ENCODE assay signal across 23 mouse cellular contexts in genomic region chr1:30721519-30721918, GRCm38 (mm10).
DNase-seq lines count a peak whose midpoint lies in the region; ATAC-seq and TF ChIP-seq lines count a peak whose summit lies in the region.
"Had no signal": no experiment of that assay in that cellular context is flagged by ENCODE, and none has a peak within 500 bp of the region (broad histone marks: within the 10 kb centered on the region; RNA-seq: fewer than 3 reads in every experiment).

No protein-coding gene starts in this region.

- H3K4me1 ChIP-seq in hindbrain, postnatal 0 days (ENCODE audit: insufficient read depth, low read length): no peaks in the 10 kb centered on the region
- H3K4me1 ChIP-seq in hindbrain, embryonic 16.5 days (ENCODE audit: control insufficient read depth, insufficient read depth, low read depth, low read length): no peaks in the 10 kb centered on the region
- no peaks in the 10 kb centered on the region for H3K4me1 ChIP-seq in midbrain, embryonic 11.5 days (ENCODE audit: control insufficient read depth, insufficient read depth, low read length)
- H3K4me1 ChIP-seq in midbrain, postnatal 0 days (ENCODE audit: insufficient read depth, low read length): no peaks in the 10 kb centered on the region

- 36% methylated on average over 2 of the region's 2 CpGs for WGBS in hindbrain, postnatal 0 days
- 36% methylated on average over 2 of the region's 2 CpGs for WGBS in hindbrain, embryonic 16.5 days
- 71% methylated on average over 2 of the region's 2 CpGs for WGBS in midbrain, embryonic 11.5 days
- WGBS in midbrain, postnatal 0 days: 54% methylated on average over 2 of the region's 2 CpGs

- no peak overlapping the region for H3K4me2 ChIP-seq in hindbrain, postnatal 0 days (ENCODE audit: low read depth, low read length)
- H3K4me2 ChIP-seq in hindbrain, embryonic 16.5 days (ENCODE audit: low read length): no peak overlapping the region
- no peak overlapping the region for H3K4me2 ChIP-seq in midbrain, embryonic 11.5 days
- no peak overlapping the region for H3K4me2 ChIP-seq in midbrain, postnatal 0 days (ENCODE audit: low read depth, low read length, poor library complexity, severe bottlenecking)

- H3K27me3 ChIP-seq in hindbrain, postnatal 0 days (ENCODE audit: insufficient read depth, low read length): no peaks in the 10 kb centered on the region
- H3K27me3 ChIP-seq in hindbrain, embryonic 16.5 days (replicated peaks; ENCODE audit: control insufficient read depth, insufficient read depth, low read length): no peaks in the 10 kb centered on the region
- no peaks in the 10 kb centered on the region for H3K27me3 ChIP-seq in midbrain, embryonic 11.5 days (ENCODE audit: control insufficient read depth, insufficient read depth, low read length)
- H3K27me3 ChIP-seq in midbrain, postnatal 0 days (ENCODE audit: insufficient read depth, low read length): no peaks in the 10 kb centered on the region
- H3K27me3 ChIP-seq: CH12.LX, Patski had no signal

- no peak overlapping the region for H3K27ac ChIP-seq in hindbrain, postnatal 0 days
- no peak overlapping the region for H3K27ac ChIP-seq in hindbrain, embryonic 16.5 days (ENCODE audit: low read depth, low read length)
- peak overlapping the region; percentile 72 for H3K27ac ChIP-seq in layer of hippocampus, adult 2 months
- H3K27ac ChIP-seq in midbrain, embryonic 11.5 days (ENCODE audit: low read depth, low read length): no peak overlapping the region
- no peak overlapping the region for H3K27ac ChIP-seq in midbrain, postnatal 0 days (ENCODE audit: low read depth, low read length)

- H3K9ac ChIP-seq in hindbrain, postnatal 0 days (replicated peaks; ENCODE audit: low read length): no peak overlapping the region
- no peak overlapping the region for H3K9ac ChIP-seq in hindbrain, embryonic 16.5 days (ENCODE audit: low read depth, low read length)
- H3K9ac ChIP-seq in midbrain, embryonic 11.5 days (ENCODE audit: low read length): no peak overlapping the region
- H3K9ac ChIP-seq in midbrain, postnatal 0 days (replicated peaks; ENCODE audit: low read length, poor library complexity, severe bottlenecking): no peak overlapping the region

- no peak overlapping the region for H3K4me3 ChIP-seq in hindbrain, postnatal 0 days (ENCODE audit: low read length)
- H3K4me3 ChIP-seq in hindbrain, embryonic 16.5 days (ENCODE audit: low read length): no peak overlapping the region
- H3K4me3 ChIP-seq in layer of hippocampus, adult 2 months: no peak overlapping the region
- no peak overlapping the region for H3K4me3 ChIP-seq in midbrain, embryonic 11.5 days (ENCODE audit: low read depth, low read length)
- H3K4me3 ChIP-seq in midbrain, postnatal 0 days (ENCODE audit: low read depth, low read length): no peak overlapping the region

- peak; percentile 56; the same call in 1 of the 2 replicates for ATAC-seq in hindbrain, postnatal 0 days
- ATAC-seq in hindbrain, embryonic 16.5 days: no peak
- no peak for ATAC-seq in midbrain, embryonic 11.5 days (ENCODE audit: low FRiP score)
- no peak for ATAC-seq in midbrain, postnatal 0 days (ENCODE audit: low FRiP score)
- ATAC-seq: activated CD4-positive, CD25-positive, alpha-beta regulatory T cell, adult 4 months; CD4-positive, CD25-positive, alpha-beta regulatory T cell, adult 4 months; Patski had no signal

- H3K36me3 ChIP-seq in hindbrain, postnatal 0 days (ENCODE audit: insufficient read depth, low read length): no peaks in the 10 kb centered on the region
- H3K36me3 ChIP-seq in hindbrain, embryonic 16.5 days (ENCODE audit: control insufficient read depth, insufficient read depth, low read length): no peaks in the 10 kb centered on the region
- no peaks in the 10 kb centered on the region for H3K36me3 ChIP-seq in midbrain, embryonic 11.5 days (ENCODE audit: control insufficient read depth, insufficient read depth, low read length)
- H3K36me3 ChIP-seq in midbrain, postnatal 0 days (ENCODE audit: insufficient read depth, low read length): no peaks in the 10 kb centered on the region
- H3K36me3 ChIP-seq: G1E had no signal

- no peak for DNase-seq in hindbrain, postnatal 0 days (ENCODE audit: low spot score)
- DNase-seq in layer of hippocampus, adult 2 months (ENCODE audit: low spot score in 2 of 2): no peak
- no peak for DNase-seq in layer of hippocampus, adult 18-20 months (ENCODE audit: low spot score in 2 of 2)
- peak; percentile 81 for DNase-seq in midbrain, embryonic 11.5 days (ENCODE audit: low spot score, missing footprints)
- DNase-seq in midbrain, postnatal 0 days (ENCODE audit: low spot score): no peak
- peak; percentile 35 for DNase-seq in Muller cell, postnatal 12 days (ENCODE audit: inconsistent ontology term)
- DNase-seq in adrenal gland, postnatal 25 days: no peak
- DNase-seq: adrenal gland, adult 2 months; adrenal gland, adult 8-10 months; adrenal gland, postnatal 10 days; adrenal gland, postnatal 14 days; adrenal gland, postnatal 36 days; B cell, adult 2 months; cerebellum, adult 11 months; cerebellum, adult 11-12 months; cerebellum, adult 18-20 months; cerebellum, adult 2 months had no signal

- no peaks in the 10 kb centered on the region for H3K9me3 ChIP-seq in hindbrain, postnatal 0 days (ENCODE audit: low read length)
- no peaks in the 10 kb centered on the region for H3K9me3 ChIP-seq in hindbrain, embryonic 16.5 days (ENCODE audit: control insufficient read depth, low read length)
- no peaks in the 10 kb centered on the region for H3K9me3 ChIP-seq in midbrain, embryonic 11.5 days (ENCODE audit: control insufficient read depth, low read length)
- H3K9me3 ChIP-seq in midbrain, postnatal 0 days (ENCODE audit: low read length): no peaks in the 10 kb centered on the region

- TF ChIP-seq CTCF in hindbrain, postnatal 0 days (IDR thresholded peaks at IDR 0.05; ENCODE audit: low read depth): no peak
- no peak for TF ChIP-seq CTCF in layer of hippocampus, adult 2 months (conservative IDR thresholded peaks at IDR 0.05)
- no peak for TF ChIP-seq CTCF in midbrain, postnatal 0 days (IDR thresholded peaks at IDR 0.05)

Comparison
In these comparisons a context has a peak if more than half of its experiments do, and no peak if none do; other contexts are left out.
1. DNase-seq: peak in midbrain, embryonic 11.5 days (single experiment) and Muller cell, postnatal 12 days (single experiment); none in hindbrain, postnatal 0 days (single experiment), layer of hippocampus, adult 2 months (0 of 2), layer of hippocampus, adult 18-20 months (0 of 2), midbrain, postnatal 0 days (single experiment) and adrenal gland, postnatal 25 days (single experiment).